Mouse (Mus musculus): ENCODE results near the gene Lama5.

DNA sequence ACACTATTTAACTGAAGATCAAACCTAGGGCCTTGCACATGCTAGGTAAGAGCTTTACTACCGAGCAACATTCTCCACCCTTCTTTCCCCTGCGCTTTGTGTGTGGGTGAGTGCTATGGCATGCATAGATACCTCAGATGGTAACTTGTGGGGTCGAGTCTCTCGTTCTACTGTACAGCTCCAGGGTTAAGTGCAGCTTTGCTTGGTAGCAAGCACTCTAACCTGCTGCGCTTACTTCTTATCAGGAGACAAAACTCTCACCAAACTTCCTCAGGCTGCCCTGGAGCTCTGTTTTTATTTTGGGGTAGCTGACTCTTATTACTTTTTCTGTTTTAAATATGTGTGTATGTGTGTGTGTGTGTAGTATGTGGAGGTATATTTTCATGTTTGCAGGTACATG, 90.2 kb downstream of the Lama5 start:
- TF ChIP-seq EP300 (IDR thresholded peaks at IDR 0.05) = no peak
- TF ChIP-seq CTCF (IDR thresholded peaks at IDR 0.05) = no peak
